Mouse (Mus musculus) heart, adult 8-10 months (tissue): ENCODE results near the gene Srr. TPM values are rescaled to one million over a fixed set of nuclear protein-coding genes. Genes with fewer than 3 reads are reported as not detected.

Source experiments
- DNase-seq: peaks from one replicate; pipeline ENCODE4 v3.0.0; 2022; ENCODE audit warnings: low spot score
- total RNA-seq, 4 experiments: library from RNA; stranded (reverse); gene quantifications; 2 replicates each; pipeline ENCODE4 v1.2.4; 2022

Gene Srr
- total RNA-seq, 4 experiments from 2014 or later = 26.5 to 31.3 (median 29.1) TPM

DNA sequence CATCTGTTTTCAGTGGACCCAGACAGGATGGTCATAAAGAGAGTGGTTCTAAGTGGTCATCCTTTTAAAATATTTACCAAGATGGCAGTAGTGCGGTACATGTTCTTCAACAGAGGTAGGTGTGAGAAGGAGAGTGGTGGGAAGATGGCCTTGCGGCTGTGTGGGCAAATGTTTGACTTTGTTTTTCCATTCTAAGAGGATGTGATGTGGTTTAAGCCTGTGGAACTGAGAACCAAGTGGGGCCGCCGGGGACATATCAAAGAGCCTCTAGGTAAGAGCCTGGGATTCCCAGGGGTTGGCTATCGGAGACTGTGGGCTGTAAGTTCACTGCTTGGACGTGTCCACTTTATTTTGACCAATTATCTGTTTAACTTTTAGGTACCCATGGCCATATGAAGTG lies 17.9 kb downstream of the Srr start:
- DNase-seq = no peak

DNA sequence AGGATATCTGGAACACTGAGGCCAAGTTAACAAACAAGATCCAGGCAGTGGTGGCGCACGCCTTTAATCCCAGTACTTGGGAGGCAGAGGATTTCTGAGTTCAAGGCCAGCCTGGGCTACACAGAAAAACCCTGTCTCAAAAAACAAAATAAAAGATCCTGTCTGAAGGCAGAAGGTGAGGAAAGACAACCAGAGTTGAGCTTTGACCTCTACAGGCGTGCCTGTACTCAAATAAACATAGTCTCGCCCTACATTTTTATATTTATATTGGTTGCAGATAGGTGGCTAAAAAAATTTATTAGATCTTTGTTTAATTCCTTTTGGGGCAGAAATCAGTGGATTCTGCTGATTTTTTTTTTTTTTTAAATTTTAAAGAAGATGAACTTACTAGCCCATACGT lies 23.3 kb downstream of the Srr start:
- DNase-seq = no peak

DNA sequence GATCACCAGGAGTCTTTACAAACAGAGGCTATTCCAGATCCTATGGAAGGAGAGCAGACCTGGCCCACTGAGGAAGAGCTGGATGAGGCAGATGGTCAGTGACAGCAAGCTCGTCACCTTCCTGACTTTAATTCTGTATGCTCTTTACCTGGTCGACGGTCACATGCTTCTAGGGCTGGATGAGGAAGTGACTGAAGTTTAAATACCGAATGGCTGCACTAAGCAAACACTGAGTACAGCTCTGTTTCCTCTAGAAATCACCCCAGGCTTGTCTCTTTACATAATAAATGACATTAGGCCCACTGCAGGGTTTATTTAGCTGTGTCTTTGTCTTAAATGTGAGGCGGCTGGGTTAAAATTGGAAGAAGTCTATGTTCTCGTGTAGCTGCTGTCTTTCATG lies 24.2 kb downstream of the Srr start:
- DNase-seq = no peak

DNA sequence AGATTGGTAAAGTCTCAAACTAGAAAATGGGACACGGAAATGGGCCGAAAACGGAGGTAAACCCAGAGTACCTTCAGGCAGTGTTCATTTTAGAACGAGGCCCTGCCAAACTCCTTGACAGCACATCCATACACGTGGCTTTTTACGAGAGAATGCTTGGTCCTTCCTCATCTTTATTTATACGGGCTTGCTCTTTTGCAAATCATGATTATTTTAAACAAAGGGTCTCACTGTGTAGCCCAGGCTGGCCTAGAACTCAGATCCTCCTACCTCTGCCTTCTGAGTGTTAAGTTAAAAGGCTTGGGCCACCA lies 27.3 kb downstream of the Srr start:
- DNase-seq = no peak

DNA sequence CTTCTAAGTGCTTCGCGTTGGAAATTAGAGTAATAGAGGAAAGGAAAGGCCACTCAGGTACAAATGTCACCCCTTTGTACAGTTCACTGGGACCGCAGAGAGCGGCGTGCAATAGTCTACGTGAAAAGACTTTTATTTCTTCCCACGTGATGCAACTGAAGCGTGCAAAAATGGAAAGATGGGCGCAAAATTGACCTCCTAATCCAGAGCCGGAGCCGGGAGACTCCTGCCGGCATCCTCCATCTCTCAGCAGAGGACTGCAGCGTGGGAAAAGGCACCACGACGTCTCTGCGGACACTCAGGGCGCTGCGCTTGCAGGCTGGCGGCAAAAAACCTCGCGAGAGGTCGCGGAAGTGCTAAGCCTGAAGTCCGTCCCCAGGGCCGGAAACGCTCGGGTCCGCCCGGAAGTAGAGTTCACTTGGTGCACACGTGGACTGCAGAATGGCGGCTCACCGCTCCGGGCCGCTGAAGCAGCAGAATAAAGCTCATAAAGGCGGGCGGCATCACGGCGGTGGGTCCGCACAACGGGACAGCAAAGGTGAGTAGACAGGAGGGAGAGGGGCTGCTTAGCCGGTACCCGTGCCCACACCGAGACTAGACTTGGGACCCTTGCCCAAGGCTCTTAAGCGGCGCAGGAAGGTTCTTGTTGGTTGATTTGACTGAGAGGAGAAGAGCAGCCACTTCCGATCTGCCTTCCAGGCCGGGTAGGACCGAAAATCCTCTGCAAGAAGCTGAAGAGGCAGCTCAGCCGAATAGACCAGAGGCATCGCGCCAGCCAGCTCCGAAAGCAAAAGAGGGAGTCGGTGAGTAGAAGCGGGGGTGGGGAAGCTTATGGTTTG lies 27.9 kb downstream of the Srr start, which contains the start of gene Tsr1:
Gene Tsr1 (plus strand): TSS at position 394 of the 839 bp plus-strand sequence.
- DNase-seq = peak; percentile 83

DNA sequence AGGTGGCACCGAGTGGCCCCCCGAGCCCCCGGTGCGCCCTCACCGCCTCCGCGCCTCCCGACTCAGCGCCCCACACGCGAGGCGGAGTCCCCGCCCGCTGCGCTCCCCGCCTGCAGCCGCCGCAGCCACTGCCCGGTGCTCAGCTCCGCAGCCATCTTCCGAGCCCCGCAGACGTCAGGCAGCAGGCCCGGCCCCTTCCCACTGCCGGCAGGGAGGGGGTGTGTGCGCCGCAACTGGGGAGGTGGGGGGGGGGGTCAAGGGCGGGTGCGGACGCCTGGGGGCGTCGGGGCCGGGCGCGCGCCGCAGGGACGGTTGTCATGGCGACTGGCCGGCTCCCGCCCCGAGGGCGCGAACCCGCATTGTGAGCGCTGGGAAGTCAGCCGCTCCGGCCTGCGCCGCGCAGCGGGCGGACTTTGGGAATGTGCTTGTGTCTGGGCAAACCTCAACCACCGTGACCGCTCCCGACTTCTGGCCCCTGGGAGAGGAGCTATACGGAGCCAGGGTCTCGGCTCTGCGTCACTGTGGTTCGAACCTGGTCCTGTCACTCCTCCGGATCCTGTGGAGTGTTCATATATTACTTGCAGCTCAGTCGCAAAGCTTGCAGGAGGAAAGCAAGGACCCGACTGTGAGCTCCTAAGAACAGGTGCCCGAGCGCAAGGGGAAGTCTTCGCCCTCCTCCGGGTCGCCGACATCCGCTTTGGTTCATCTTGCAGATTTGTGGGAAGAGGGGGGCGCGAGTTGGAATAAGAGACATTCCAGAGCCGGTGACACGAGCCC lies 28.7 kb downstream of the Srr start, which contains the start of gene Sgsm2:
Gene Sgsm2 (minus strand): TSS at position 160 of the 777 bp plus-strand sequence.
- DNase-seq = peak; percentile 34

DNA sequence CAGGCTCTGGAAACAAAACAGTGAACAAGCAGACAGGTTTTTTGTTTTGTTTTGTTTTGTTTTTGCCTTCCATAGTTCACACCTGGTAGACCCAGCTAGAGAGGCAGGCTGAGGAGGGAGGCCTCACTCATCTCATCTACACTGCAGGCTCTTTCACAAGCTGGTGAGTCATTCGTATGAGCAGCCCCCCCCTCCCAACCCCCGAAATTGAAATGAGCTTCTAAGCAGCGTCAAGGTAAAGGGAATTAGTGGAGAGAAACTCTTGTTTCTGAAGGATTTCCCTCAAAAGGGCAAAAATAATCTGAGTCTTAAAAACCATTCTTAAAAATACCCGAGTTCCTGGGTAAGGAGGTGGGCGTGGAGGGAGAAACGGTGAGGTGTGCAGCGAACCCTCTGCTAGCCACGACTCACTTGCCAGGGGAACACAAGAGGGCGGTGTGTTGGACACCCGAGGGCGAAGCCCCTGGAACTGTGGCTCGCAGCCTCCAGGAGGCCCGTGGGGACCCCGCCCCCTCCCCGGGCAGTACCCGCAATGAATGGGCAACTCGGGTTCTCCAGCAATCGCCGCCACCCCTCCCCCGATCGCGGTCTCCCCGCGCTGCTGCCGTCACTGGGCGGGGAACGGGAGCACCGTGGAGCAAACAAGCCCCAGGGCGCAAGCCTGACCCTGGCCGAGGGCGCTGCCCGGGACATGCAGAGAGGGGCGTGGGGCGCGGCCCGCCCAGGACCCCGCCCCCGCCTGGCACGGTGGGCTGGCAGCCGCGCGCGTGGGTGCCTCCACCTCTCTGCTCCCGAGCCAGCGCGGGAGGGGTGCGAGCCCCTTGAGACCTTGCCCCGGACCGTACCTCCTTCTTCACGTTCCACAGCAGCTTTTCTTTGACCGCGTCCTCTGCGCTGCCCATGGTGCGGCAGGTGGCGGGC lies 29.5 kb downstream of the Srr start:
- peak; percentile 35 for DNase-seq

DNA sequence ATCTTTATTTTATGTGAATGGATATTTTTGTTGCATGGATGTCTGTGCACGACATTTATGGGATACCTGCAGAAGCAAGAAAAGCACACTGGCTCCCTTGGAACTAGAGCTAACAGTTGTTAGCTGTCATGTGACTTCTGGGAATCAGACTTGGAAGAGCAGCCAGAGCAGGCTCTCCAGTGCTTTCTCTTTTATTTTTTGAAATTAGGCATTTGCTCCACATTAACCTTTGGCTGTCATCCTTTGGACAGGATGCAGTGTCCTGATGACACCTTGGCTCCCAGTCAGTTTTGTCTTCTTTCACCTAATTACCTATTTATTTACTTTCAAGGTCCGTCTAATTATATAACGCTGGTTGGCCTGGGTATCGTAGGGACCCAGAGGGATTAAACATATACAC lies 31.1 kb downstream of the Srr start:
- no peak for DNase-seq

DNA sequence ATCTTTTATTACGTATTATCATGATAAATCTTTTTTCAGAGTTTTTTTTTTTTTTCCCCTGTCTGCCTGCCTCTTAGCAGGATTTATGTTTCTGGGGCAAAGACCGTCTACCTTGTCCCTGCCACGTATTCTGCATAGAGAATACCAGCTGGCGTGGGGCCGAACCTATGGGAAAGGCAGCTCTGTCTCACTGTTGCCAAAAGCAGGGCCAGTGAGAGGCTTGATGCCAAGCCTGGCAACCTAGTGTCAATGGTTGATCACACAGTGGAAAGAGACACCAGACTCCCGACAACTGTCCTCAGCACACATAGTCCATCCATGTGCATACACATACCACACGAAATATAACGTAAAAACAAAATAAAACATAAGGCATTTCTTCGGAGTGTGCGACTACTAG lies 42.6 kb downstream of the Srr start:
- no peak for DNase-seq

DNA sequence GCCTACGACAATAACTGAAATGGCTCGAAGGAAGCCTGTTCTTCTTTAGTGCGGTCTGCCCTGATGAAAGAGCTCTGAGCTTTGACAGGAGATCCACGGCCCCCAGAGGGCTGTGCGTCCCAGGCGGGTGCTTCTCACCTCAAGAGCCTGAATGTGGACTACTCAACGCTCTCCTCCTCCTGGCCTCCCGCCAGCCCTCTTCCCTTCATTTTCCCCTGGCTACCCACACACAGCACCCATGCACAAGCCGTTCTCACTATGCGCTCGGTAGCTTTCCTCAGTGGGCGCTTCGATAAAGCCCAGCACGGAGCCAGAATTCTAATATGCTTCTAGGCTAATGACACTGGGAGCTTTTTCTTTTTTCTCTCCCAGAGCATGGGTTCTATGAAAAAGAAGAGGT lies 43.8 kb downstream of the Srr start:
- no peak for DNase-seq

DNA sequence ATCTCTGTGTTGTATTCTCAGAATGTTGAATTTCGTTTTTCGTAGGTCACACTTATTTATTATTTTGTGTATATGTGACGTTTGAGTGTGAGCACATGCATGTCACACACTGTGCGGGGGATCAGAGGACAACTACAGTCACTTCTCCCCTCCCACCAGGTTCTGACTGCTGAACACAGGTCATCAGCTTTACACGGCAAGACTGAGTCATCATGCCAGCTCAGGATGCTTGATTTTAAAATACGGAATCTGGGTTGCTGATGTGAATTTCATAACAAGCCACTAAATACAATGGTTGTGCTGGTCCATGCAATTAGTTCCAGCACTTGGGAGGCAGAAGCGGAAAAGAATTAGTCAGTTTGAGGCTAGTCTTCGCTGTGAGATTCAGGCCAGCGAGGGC lies 44.7 kb downstream of the Srr start:
- DNase-seq = no peak

DNA sequence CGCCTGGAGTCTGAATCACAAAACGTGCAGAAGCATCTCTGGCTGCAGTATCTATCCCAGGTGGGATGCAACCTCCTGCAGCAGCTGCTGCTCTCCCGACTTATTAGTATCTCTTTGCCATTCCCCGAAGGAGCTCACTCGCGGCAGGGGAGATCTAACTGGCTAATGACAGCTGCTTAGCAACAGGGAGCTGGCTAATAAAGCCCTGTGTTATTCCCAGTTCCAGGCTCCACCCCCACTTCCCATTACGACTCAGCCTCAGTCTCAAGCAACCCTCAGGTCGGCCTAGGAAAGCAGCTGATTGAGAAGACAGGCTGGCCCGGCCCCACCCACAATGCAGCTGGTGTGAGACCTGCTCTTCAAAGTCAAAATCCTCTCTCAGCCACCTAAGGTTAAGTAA lies 48.9 kb downstream of the Srr start:
- peak; percentile 62 for DNase-seq

DNA sequence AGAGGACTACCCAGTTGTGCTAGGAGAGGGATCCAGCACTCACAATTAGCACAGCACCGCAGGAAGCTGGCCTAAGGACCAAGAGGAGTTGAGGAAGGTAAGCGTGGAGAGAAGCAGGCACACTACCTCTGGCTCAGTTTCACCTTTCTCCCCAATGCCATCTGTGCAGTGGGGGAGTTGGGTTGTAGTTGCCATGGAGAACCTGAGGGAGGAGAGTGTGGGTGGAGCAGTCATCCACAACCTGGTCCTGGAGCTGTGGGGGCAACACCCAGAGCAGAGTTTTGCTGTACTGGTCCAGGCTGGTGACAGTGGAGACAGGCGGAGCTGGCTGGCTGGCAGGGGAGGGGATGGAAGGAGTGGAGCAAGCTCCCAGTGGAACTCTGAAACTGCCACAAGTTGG lies 51.1 kb downstream of the Srr start:
- no peak for DNase-seq

DNA sequence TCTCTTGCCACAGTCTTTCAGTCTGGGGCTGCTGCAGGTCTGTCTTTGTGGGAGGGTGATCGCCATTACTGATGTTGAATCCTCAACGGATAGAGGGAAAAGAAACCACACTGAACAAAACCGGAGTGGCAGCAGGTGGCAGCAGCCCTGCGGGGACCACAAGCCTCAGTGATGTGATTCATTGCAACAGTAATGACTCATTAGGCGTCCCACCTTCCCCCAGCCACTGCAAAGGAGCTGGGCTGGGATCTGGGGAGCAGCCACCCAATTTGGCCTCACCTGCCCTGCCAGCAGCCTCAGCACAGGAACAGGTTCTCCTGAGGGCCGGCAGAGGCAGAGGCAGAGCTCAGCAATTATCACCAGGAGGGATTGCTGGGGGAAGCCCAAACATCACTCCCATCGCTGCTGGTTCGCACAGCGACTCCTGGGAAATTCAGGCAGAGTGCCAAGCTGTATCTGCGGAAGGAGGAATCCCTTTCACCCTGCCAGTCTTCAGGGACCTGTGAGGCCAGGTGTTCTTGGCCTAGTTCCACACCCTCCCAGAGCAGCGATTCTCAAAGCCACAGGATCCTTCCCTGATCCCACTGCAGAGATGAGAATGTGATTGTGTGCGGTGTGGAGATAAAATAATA lies 54.6 kb downstream of the Srr start:
- DNase-seq = no peak

DNA sequence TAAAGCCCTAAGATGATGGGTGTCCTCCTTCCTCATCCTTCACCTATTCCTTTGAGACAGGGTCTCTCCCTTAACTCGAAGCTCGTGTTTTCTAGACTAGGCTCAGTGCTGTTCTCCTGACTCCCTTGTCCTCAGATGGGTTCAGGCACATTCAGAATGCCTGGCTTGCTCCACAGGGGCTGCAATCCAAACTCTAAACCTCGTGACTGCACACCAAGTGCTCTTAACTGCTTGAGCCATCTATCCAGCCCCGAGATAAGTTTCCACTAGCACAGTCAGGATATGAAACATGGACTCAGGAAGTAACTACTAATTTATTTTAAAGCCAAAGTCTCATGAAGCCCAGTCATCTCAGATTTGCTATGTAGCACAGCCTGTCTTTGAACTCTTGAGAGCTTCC lies 55.2 kb downstream of the Srr start:
- no peak for DNase-seq

DNA sequence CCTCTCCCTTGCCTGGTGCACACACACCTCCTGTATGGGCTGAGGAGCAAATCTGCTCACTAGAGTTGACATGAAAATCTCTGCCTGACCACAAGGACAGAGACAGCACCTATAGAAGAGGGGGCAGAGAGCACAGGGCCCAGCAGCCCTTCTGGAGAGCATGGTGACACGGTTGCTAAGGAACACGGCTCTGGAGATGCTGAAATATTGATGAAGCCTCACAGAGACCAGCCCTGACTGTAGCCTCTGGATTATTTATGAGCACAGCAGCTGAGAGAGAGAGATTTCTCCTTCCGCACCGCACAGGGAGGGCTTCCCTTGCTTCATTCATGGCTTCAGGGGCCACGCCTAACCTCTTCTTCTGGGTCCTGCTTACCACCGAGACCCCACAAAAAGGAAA lies 56.1 kb downstream of the Srr start:
- DNase-seq = no peak

DNA sequence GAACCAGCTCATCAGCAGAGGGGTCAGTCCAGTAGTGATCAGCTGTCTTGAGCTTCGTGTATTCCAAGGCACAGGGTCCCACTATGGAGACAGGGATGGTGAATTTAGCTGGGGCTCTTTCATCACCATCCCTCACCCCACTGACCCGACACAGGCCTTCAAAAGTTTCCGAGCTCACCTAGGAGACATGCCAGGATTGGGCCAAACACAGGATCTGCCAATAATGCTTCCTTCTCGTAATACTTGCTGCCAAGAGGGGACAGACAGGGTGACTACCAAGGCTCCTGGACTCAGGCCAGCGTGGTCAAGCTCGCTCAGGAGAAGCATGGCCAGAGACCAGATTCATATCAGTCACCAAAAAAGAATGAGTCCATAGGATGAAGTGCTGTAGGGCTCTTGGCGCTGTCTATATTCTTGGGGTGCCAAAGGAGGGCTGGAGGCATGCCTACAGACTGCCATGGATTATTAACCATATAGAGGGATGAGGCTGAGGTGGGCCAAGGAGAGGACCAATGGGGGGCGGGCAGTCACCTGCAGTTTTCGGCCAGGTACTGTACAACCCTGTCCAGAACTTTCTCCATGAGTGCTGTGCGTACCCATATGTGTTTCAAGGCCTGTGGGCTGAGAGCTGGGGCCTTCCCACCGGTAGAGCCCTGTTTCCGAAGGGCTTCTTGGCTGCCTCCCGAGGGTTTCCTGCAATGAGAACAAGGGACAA lies 57.5 kb downstream of the Srr start:
- no peak for DNase-seq

DNA sequence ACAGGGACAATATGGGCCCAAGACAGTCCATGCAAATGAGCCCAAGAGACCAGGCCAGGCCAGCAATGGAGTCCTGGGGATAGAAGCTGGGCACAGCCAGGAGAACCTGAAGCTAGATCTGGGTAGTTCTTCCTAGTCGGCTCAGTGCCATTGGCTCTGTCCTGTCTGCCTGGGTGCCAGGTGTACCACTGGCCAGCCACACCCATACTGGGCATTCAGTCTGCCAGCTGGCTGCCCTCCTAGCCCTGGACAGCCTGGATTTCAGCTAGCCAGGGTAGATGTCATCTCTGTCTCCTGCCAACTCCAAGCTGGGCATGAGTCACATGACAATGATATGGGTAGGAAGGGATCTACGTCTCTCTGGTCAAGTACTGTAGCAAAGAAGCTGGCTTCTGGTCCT lies 58.6 kb downstream of the Srr start:
- peak; percentile 80 for DNase-seq

DNA sequence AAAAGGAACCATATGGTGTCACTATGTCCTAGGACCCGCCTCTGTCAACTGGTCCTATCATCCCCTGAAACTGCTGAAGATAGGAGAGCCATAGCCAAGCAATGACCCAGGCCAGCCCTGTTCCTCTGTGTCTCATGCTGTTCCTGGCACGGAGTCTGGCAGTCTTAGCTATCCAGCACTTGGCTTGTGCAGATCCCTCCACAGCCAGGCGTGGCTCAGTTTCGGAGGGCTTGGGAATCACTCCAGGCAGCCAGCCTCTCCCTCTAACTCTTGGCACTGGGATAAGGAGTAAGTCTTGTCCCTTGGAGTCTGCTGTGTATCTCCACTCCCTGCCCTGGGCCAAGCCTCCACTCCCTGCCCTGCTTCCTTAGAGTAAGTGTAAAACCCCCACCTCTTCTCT lies 59.1 kb downstream of the Srr start:
- DNase-seq = peak; percentile 86

DNA sequence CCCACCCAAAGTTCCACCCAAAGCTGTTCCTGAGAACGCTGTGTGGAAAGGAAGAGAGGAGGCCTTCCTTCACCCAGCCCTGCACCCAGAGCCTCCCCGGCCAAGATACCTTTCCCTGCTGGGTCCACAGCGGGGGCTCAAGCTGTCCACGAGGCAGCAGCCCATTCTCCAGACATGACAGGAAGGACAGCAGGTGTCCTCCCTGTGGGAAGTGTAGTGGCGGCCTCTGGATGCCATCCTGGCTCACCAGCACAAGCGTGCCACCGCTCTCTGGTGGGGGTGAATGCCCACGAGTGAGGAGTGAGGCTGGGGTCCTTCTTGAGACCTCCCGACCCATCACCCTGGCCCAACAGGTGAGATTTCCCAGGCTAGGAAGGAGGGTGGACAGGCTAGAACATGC lies 60.5 kb downstream of the Srr start:
- no peak for DNase-seq

DNA sequence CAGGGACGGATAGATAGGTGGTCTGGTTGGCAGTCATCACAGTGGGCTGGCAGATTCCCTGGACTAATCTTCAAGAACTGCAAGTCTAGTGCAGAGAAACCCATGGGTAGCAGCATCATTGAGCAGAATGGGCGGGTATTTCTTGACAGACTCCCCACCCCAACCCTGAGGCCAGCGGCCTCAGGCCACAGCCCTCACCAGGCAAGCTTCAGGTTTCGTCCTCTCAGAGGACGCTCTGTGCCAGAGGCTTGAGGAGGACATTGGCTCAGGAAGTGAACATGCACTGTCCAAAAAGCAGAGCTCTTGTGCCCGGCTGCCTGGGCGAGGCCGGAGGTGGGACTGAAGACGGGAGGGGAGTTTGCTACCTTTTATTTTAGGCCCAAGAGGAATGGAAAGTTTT lies 61.3 kb downstream of the Srr start:
- DNase-seq = no peak
